Mouse (Mus musculus) hindbrain, embryonic 10.5 days (tissue): ENCODE results near the gene Aig1. TPM values are rescaled to one million over a fixed set of nuclear protein-coding genes. Genes with fewer than 3 reads are reported as not detected.

Source experiments
- DNase-seq: peaks from one replicate; pipeline ENCODE4 v3.0.0-alpha.2; 2017; ENCODE audit warnings: low spot score
- H3K27ac ChIP-seq: fragments of 300-500 bp; sonication (generic); 2 replicates; pipeline ENCODE4 v1.5.1; 2016; ENCODE audit warnings: mild to moderate bottlenecking, moderate library complexity
- H3K27me3 ChIP-seq: fragments of 300-500 bp; sonication (generic); 2 replicates; pipeline ENCODE4 v1.6.1; 2016; ENCODE audit warnings: mild to moderate bottlenecking; ENCODE audit not compliant: poor library complexity, insufficient read depth, severe bottlenecking
- H3K36me3 ChIP-seq: fragments of 300-500 bp; sonication (generic); 2 replicates; pipeline ENCODE4 v1.6.1; 2016; ENCODE audit warnings: mild to moderate bottlenecking, moderate library complexity
- H3K4me1 ChIP-seq: fragments of 300-500 bp; sonication (generic); replicated peaks from 2 replicates; pipeline ENCODE4 v1.6.1; 2016; ENCODE audit warnings: mild to moderate bottlenecking
- H3K4me3 ChIP-seq: fragments of 300-500 bp; sonication (generic); 2 replicates; pipeline ENCODE4 v1.5.1; 2016; ENCODE audit warnings: mild to moderate bottlenecking, moderate library complexity
- H3K9me3 ChIP-seq: fragments of 300-500 bp; sonication (generic); 2 replicates; pipeline ENCODE4 v1.6.1; 2016; ENCODE audit warnings: mild to moderate bottlenecking, moderate library complexity
- WGBS: fragments of 180-500 bp; shearing (Covaris S2); methylation state at CpG from one replicate; pipeline ENCODE4 v1.1.7; 2016; 5-methylcytosine and 5-hydroxymethylcytosine counted together
- polyA plus RNA-seq: library from polyadenylated mRNA; unstranded; fragments of >200 nt; fragmentation: Nextera tagmentation; extraction: Ambion mirVana; gene quantifications from 2 replicates; pipeline ENCODE4 v1.2.1, GENCODE M21; 2016

Aig1 gene
- polyA plus RNA-seq, 1 experiment from 2014 or later = 38.6 TPM

- H3K27me3 ChIP-seq = no peaks in the 10 kb centered on the region
- 94% methylated on average over 8 of the region's 8 CpGs for WGBS
- H3K36me3 ChIP-seq = peaks cover 23% of the 10 kb centered on the region; the same call in 1 of the 2 replicates
Observed at GRCm38 (mm10) chr10:13792788-13793187, 76.0 kb downstream of the Aig1 start.

GRCm38 (mm10) chr10:13789604-13790003 is 79.2 kb downstream of the Aig1 start:
- Histone ChIP-seq H3K27ac (no peak overlapping the region), H3K9me3 (no peaks in the 10 kb centered on the region; the same call in 1 of the 2 replicates), H3K4me1 (no peaks in the 10 kb centered on the region), H3K27me3 (no peaks in the 10 kb centered on the region), H3K4me3 (no peak overlapping the region), H3K36me3 (peaks cover 13% of the 10 kb centered on the region)
- WGBS = 93% methylated on average over 1 of the region's 1 CpGs
- DNase-seq = no peak

More at GRCm38 (mm10) chr10:13792788-13793187, 76.0 kb downstream of the Aig1 start:
- Histone ChIP-seq H3K9me3 (no peaks in the 10 kb centered on the region; the same call in 1 of the 2 replicates), H3K4me1 (no peaks in the 10 kb centered on the region), H3K4me3 (no peak overlapping the region), H3K27ac (no peak overlapping the region)
- DNase-seq = no peak

GRCm38 (mm10) chr10:13788057-13788456 is 80.7 kb downstream of the Aig1 start:
- no peaks in the 10 kb centered on the region for H3K27me3 ChIP-seq
- no peak for DNase-seq
- peaks cover 10% of the 10 kb centered on the region for H3K36me3 ChIP-seq
- 92% methylated on average over 9 of the region's 9 CpGs for WGBS
- H3K4me3 ChIP-seq = no peak overlapping the region
- no peak overlapping the region for H3K27ac ChIP-seq
- no peaks in the 10 kb centered on the region for H3K9me3 ChIP-seq
- H3K4me1 ChIP-seq = no peaks in the 10 kb centered on the region

GRCm38 (mm10) chr10:13782774-13783173 is 86.0 kb downstream of the Aig1 start:
- Histone ChIP-seq H3K27me3 (no peaks in the 10 kb centered on the region), H3K27ac (no peak overlapping the region), H3K36me3 (no peaks in the 10 kb centered on the region; the same call in 1 of the 2 replicates), H3K4me1 (no peaks in the 10 kb centered on the region), H3K4me3 (no peak overlapping the region), H3K9me3 (no peaks in the 10 kb centered on the region)
- WGBS = 92% methylated on average over 5 of the region's 5 CpGs
- DNase-seq = no peak

GRCm38 (mm10) chr10:13782235-13782757 is 86.5 kb downstream of the Aig1 start:
- H3K9me3 ChIP-seq = no peaks in the 10 kb centered on the region
- no peaks in the 10 kb centered on the region for H3K4me1 ChIP-seq
- DNase-seq = no peak
- no peak overlapping the region for H3K4me3 ChIP-seq
- no peak overlapping the region for H3K27ac ChIP-seq
- H3K36me3 ChIP-seq = no peaks in the 10 kb centered on the region; the same call in 1 of the 2 replicates
- H3K27me3 ChIP-seq = no peaks in the 10 kb centered on the region
- 91% methylated on average over 10 of the region's 10 CpGs for WGBS

GRCm38 (mm10) chr10:13776014-13776413 is 92.8 kb downstream of the Aig1 start:
- H3K27ac ChIP-seq = no peak overlapping the region
- no peaks in the 10 kb centered on the region for H3K9me3 ChIP-seq
- 88% methylated on average over 3 of the region's 3 CpGs for whole genome bisulfite sequencing
- DNase-seq = no peak
- no peaks in the 10 kb centered on the region for H3K4me1 ChIP-seq
- no peak overlapping the region for H3K4me3 ChIP-seq
- H3K27me3 ChIP-seq = no peaks in the 10 kb centered on the region
- H3K36me3 ChIP-seq = peaks cover 7% of the 10 kb centered on the region; the same call in 1 of the 2 replicates

GRCm38 (mm10) chr10:13775411-13775810 is 93.4 kb downstream of the Aig1 start:
- 94% methylated on average over 2 of the region's 2 CpGs for WGBS
- Histone ChIP-seq H3K4me3 (no peak overlapping the region), H3K9me3 (no peaks in the 10 kb centered on the region)

GRCm38 (mm10) chr10:13774910-13775309 is 93.9 kb downstream of the Aig1 start:
- no peaks in the 10 kb centered on the region for H3K27me3 ChIP-seq
- no peak overlapping the region for H3K4me3 ChIP-seq
- no peak for DNase-seq
- no peaks in the 10 kb centered on the region for H3K4me1 ChIP-seq
- H3K27ac ChIP-seq = no peak overlapping the region
- H3K9me3 ChIP-seq = no peaks in the 10 kb centered on the region
- 92% methylated on average over 3 of the region's 3 CpGs for WGBS
- H3K36me3 ChIP-seq = peaks cover 7% of the 10 kb centered on the region; the same call in 1 of the 2 replicates

More at GRCm38 (mm10) chr10:13775411-13775810, 93.4 kb downstream of the Aig1 start:
- H3K27ac ChIP-seq = no peak overlapping the region
- no peaks in the 10 kb centered on the region for H3K4me1 ChIP-seq
- H3K27me3 ChIP-seq = no peaks in the 10 kb centered on the region
- DNase-seq = no peak
- H3K36me3 ChIP-seq = peaks cover 7% of the 10 kb centered on the region; the same call in 1 of the 2 replicates

GRCm38 (mm10) chr10:13770720-13771119 is 98.1 kb downstream of the Aig1 start:
- WGBS = 91% methylated on average over 1 of the region's 1 CpGs
- Histone ChIP-seq H3K27me3 (no peaks in the 10 kb centered on the region), H3K36me3 (peaks cover 7% of the 10 kb centered on the region; the same call in 1 of the 2 replicates), H3K9me3 (no peaks in the 10 kb centered on the region), H3K4me1 (no peaks in the 10 kb centered on the region), H3K27ac (no peak overlapping the region), H3K4me3 (no peak overlapping the region)
- DNase-seq = no peak

- H3K27ac ChIP-seq = no peak overlapping the region
- DNase-seq = no peak
- no peaks in the 10 kb centered on the region for H3K4me1 ChIP-seq
- H3K9me3 ChIP-seq = no peaks in the 10 kb centered on the region
- WGBS = 95% methylated on average over 2 of the region's 2 CpGs
- H3K27me3 ChIP-seq = no peaks in the 10 kb centered on the region
- H3K36me3 ChIP-seq = peaks cover 7% of the 10 kb centered on the region; the same call in 1 of the 2 replicates
- H3K4me3 ChIP-seq = no peak overlapping the region
Observed at GRCm38 (mm10) chr10:13769789-13770188, 99.0 kb downstream of the Aig1 start.

- Histone ChIP-seq H3K27me3 (no peaks in the 10 kb centered on the region), H3K27ac (no peak overlapping the region), H3K9me3 (no peaks in the 10 kb centered on the region), H3K4me1 (no peaks in the 10 kb centered on the region), H3K36me3 (peaks cover 2% of the 10 kb centered on the region; the same call in 1 of the 2 replicates), H3K4me3 (no peak overlapping the region)
- DNase-seq = no peak
Observed at GRCm38 (mm10) chr10:13768866-13769265, 99.9 kb downstream of the Aig1 start.

GRCm38 (mm10) chr10:13767076-13767475 is 101.7 kb downstream of the Aig1 start:
- no peak overlapping the region for H3K27ac ChIP-seq
- WGBS = 79% methylated on average over 6 of the region's 6 CpGs
- no peaks in the 10 kb centered on the region for H3K36me3 ChIP-seq
- H3K4me1 ChIP-seq = no peaks in the 10 kb centered on the region
- H3K4me3 ChIP-seq = no peak overlapping the region
- H3K9me3 ChIP-seq = no peaks in the 10 kb centered on the region
- no peak for DNase-seq
- no peaks in the 10 kb centered on the region for H3K27me3 ChIP-seq

GRCm38 (mm10) chr10:13763151-13763550 is 105.6 kb downstream of the Aig1 start:
- Histone ChIP-seq H3K9me3 (no peaks in the 10 kb centered on the region), H3K4me3 (no peak overlapping the region), H3K27me3 (no peaks in the 10 kb centered on the region), H3K27ac (no peak overlapping the region), H3K4me1 (no peaks in the 10 kb centered on the region), H3K36me3 (no peaks in the 10 kb centered on the region)
- no peak for DNase-seq
- WGBS = 79% methylated on average over 2 of the region's 2 CpGs
